ENCODE assay signal across 28 mouse cellular contexts in genomic region chr13:18133646-18134045, GRCm38 (mm10).
"Had no signal": no experiment of that assay in that cellular context is flagged by ENCODE, and none has a peak within 500 bp of the region (broad histone marks: within the 10 kb centered on the region; RNA-seq: fewer than 3 reads in every experiment).

No protein-coding gene starts in this region.

- H3K27me3 ChIP-seq: embryonic facial prominence, embryonic 12.5 days; embryonic facial prominence, embryonic 13.5 days; embryonic facial prominence, embryonic 15.5 days; forebrain, embryonic 12.5 days; forebrain, embryonic 13.5 days; forebrain, embryonic 15.5 days had no signal

- H3K4me1 ChIP-seq: embryonic facial prominence, embryonic 12.5 days; embryonic facial prominence, embryonic 15.5 days had no signal

- ATAC-seq: forebrain, embryonic 13.5 days; forebrain, embryonic 14.5 days; forebrain, embryonic 15.5 days; forebrain, embryonic 16.5 days; forebrain, postnatal 0 days had no signal

- H3K4me2 ChIP-seq: embryonic facial prominence, embryonic 12.5 days; embryonic facial prominence, embryonic 13.5 days; embryonic facial prominence, embryonic 15.5 days; forebrain, embryonic 12.5 days; forebrain, embryonic 13.5 days; forebrain, embryonic 15.5 days had no signal

- H3K9ac ChIP-seq: embryonic facial prominence, embryonic 12.5 days; embryonic facial prominence, embryonic 13.5 days; embryonic facial prominence, embryonic 15.5 days; forebrain, embryonic 12.5 days; forebrain, embryonic 13.5 days; forebrain, embryonic 15.5 days; forebrain, postnatal 0 days had no signal

- H3K36me3 ChIP-seq: embryonic facial prominence, embryonic 10.5 days; embryonic facial prominence, embryonic 12.5 days; embryonic facial prominence, embryonic 13.5 days; embryonic facial prominence, embryonic 15.5 days; forebrain, embryonic 10.5 days; forebrain, embryonic 12.5 days; forebrain, embryonic 15.5 days had no signal

- H3K4me3 ChIP-seq: embryonic facial prominence, embryonic 10.5 days; embryonic facial prominence, embryonic 12.5 days; embryonic facial prominence, embryonic 13.5 days; embryonic facial prominence, embryonic 15.5 days; erythroblast, embryonic 14.5 days; forebrain, embryonic 10.5 days; forebrain, embryonic 12.5 days; forebrain, embryonic 13.5 days; forebrain, embryonic 15.5 days; gastrocnemius, adult 2 months; heart, adult 2 months had no signal

- DNase-seq: cerebellum, adult 2 months; cerebellum, adult 8-10 months; cerebellum, adult 9-10 months; cerebellum, adult 9-11 months; cerebellum, postnatal 10 days; cerebellum, postnatal 14 days; cerebellum, postnatal 25 days; cerebellum, postnatal 36 days; embryo, embryonic 11 days; forebrain, postnatal 0 days; gastrocnemius, adult 2 months; gastrocnemius, postnatal 10 days; gastrocnemius, postnatal 14 days; gastrocnemius, postnatal 25 days; gastrocnemius, postnatal 36 days; heart, adult 18-20 months; heart, adult 2 months had no signal

- H3K9me3 ChIP-seq: embryonic facial prominence, embryonic 10.5 days; embryonic facial prominence, embryonic 12.5 days; embryonic facial prominence, embryonic 13.5 days; embryonic facial prominence, embryonic 15.5 days; forebrain, embryonic 10.5 days; forebrain, embryonic 12.5 days; forebrain, embryonic 13.5 days; forebrain, embryonic 15.5 days had no signal

- H3K27ac ChIP-seq: embryonic facial prominence, embryonic 10.5 days; embryonic facial prominence, embryonic 12.5 days; embryonic facial prominence, embryonic 13.5 days; embryonic facial prominence, embryonic 15.5 days; forebrain, embryonic 10.5 days; forebrain, embryonic 12.5 days; forebrain, embryonic 13.5 days; forebrain, embryonic 15.5 days; gastrocnemius, adult 2 months; heart, adult 2 months had no signal
